Mouse (Mus musculus) midbrain, embryonic 13.5 days (tissue): Measurements from ENCODE around the gene C2. TPM values are rescaled to one million over a fixed set of nuclear protein-coding genes. Genes with fewer than 3 reads are reported as not detected.
"Not testable (repeated sequence)": the region's sequence is repeated elsewhere in the genome, so short reads cannot be mapped to it uniquely, and the experiment has no call there.

Experiments
- ATAC-seq: fragments of 200-750 bp; cut with Nextera tagmentation; 2 replicates; pipeline ENCODE4 v1.8.0; 2017; ENCODE audit warnings: mild to moderate bottlenecking, moderate TSS enrichment, moderate library complexity
- H3K27ac ChIP-seq: fragments of 300-500 bp; sonication (generic); 2 replicates; pipeline ENCODE4 v1.5.1; 2015; ENCODE audit warnings: inconsistent platforms, mild to moderate bottlenecking, moderate library complexity
- H3K27me3 ChIP-seq: fragments of 300-500 bp; sonication (generic); 2 replicates; pipeline ENCODE4 v1.6.1; 2015; ENCODE audit warnings: mild to moderate bottlenecking, inconsistent platforms
- H3K36me3 ChIP-seq: fragments of 300-500 bp; sonication (generic); 2 replicates; pipeline ENCODE4 v1.6.1; 2015; ENCODE audit warnings: mild to moderate bottlenecking, inconsistent platforms
- H3K4me1 ChIP-seq: fragments of 300-500 bp; sonication (generic); replicated peaks from 2 replicates; pipeline ENCODE4 v1.6.1; 2015; ENCODE audit warnings: inconsistent platforms
- H3K4me2 ChIP-seq: fragments of 300-500 bp; sonication (generic); replicated peaks from 2 replicates; pipeline ENCODE4 v1.6.1; 2015; ENCODE audit warnings: moderate library complexity, mild to moderate bottlenecking, inconsistent platforms
- H3K4me3 ChIP-seq: fragments of 300-500 bp; sonication (generic); replicated peaks from 2 replicates; pipeline ENCODE4 v1.5.1; 2015; ENCODE audit warnings: mild to moderate bottlenecking, inconsistent platforms
- H3K9ac ChIP-seq: fragments of 300-500 bp; sonication (generic); replicated peaks from 2 replicates; pipeline ENCODE4 v1.6.1; 2015; ENCODE audit warnings: mild to moderate bottlenecking, inconsistent platforms
- H3K9me3 ChIP-seq: fragments of 300-500 bp; sonication (generic); 2 replicates; pipeline ENCODE4 v1.6.1; 2016; ENCODE audit warnings: mild to moderate bottlenecking, inconsistent platforms
- WGBS: fragments of 180-500 bp; shearing (Covaris S2); methylation state at CpG from one replicate; pipeline ENCODE4 v1.1.7; 2015; 5-methylcytosine and 5-hydroxymethylcytosine counted together
- polyA plus RNA-seq: library from polyadenylated mRNA; unstranded; fragments of >200 nt; fragmentation: Nextera tagmentation; extraction: Ambion mirVana; gene quantifications from 2 replicates; pipeline ENCODE4 v1.2.1, GENCODE M21; 2015

Gene C2
- polyA plus RNA-seq, 1 experiment from 2014 or later, result 1.2 TPM

DNA sequence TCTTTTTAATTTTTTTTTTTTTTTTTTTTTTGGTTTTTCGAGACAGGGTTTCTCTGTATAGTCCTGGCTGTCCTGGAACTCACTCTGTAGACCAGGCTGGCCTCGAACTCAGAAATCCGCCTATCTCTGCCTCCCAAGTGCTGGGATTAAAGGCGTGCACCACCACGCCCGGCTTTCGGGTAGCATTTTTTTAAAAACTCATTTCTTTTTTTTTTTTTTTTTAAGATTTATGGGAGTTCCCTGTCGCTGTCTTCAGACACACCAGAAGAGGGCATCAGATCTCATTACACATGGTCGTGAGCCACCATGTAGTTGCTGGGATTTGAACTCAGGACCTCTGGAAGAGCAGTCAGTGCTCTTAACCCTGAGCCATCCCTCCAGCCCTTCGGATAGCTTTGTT is 3.9 kb upstream of the C2 start:
- not testable (repeated sequence) for H3K27ac ChIP-seq, ATAC-seq, H3K4me3 ChIP-seq, H3K9me3 ChIP-seq, H3K4me2 ChIP-seq, H3K27me3 ChIP-seq, H3K9ac ChIP-seq
- 97% methylated on average over 9 of the region's 10 CpGs for WGBS
- peaks cover 58% of the 10 kb centered on the region for H3K36me3 ChIP-seq
- H3K4me1 ChIP-seq, result peaks cover 29% of the 10 kb centered on the region

GRCm38 (mm10) chr17:34900826-34901225 is 2.8 kb upstream of the C2 start:
- peaks cover 54% of the 10 kb centered on the region for H3K36me3 ChIP-seq

GRCm38 (mm10) chr17:34899890-34900243 is 1.8 kb upstream of the C2 start:
- Histone ChIP-seq H3K9ac (peak overlapping the region; percentile 97), H3K27me3 (no peaks in the 10 kb centered on the region), H3K9me3 (no peaks in the 10 kb centered on the region), H3K4me1 (peaks cover 48% of the 10 kb centered on the region), H3K4me2 (peak overlapping the region; percentile 99), H3K27ac (peak overlapping the region; percentile 95), H3K4me3 (peak overlapping the region; percentile 96), H3K36me3 (peaks cover 48% of the 10 kb centered on the region)
- 0% methylated on average over 5 of the region's 5 CpGs for WGBS
- ATAC-seq, result no peak

More at GRCm38 (mm10) chr17:34900826-34901225, 2.8 kb upstream of the C2 start:
- not testable (repeated sequence) for H3K27ac ChIP-seq, H3K27me3 ChIP-seq, H3K9me3 ChIP-seq, H3K9ac ChIP-seq, ATAC-seq
- H3K4me2 ChIP-seq, result peak overlapping the region; percentile 99; the same call in 1 of the 2 replicates
- peaks cover 40% of the 10 kb centered on the region for H3K4me1 ChIP-seq
- peak overlapping the region; percentile 96; the same call in 1 of the 2 replicates for H3K4me3 ChIP-seq

DNA sequence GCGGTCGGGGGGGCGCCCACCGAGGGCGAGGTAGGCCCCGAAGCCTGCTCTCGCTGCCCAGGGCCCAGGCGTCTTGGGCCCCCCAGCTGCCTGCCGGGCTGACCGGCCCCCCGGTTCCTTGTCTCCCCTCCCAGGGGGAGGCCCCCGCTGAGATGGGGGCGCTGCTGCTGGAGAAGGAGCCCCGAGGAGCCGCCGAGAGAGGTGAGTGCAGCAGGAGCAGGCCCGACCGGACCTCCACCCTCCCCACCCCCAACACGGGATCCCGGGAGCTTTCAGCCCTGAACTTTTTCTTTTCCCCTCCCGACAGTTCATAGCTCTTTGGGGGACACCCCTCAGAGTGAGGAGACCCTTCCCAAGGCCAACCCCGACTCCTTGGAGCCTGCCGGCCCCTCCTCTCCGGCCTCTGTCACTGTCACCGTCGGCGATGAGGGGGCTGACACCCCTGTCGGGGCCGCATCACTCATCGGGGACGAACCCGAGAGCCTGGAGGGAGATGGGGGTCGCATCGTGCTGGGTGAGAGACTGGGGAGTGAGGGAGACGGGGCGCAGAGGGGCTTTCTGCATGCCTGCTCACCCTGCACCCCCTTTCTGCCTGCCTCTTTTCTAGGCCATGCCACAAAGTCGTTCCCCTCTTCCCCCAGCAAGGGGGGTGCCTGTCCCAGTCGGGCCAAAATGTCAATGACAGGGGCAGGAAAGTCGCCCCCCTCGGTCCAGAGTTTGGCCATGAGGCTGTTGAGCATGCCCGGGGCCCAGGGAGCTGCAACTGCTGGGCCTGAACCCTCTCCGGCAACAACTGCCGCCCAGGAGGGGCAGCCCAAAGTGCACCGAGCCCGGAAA is 1.2 kb upstream of the C2 start:
- Histone ChIP-seq H3K9me3 (no peaks in the 10 kb centered on the region), H3K9ac (peak overlapping the region; percentile 97), H3K36me3 (peaks cover 42% of the 10 kb centered on the region), H3K4me1 (peaks cover 48% of the 10 kb centered on the region), H3K27me3 (no peaks in the 10 kb centered on the region), H3K27ac (peak overlapping the region; percentile 95), H3K4me2 (peak overlapping the region; percentile 99), H3K4me3 (peak overlapping the region; percentile 96)
- under 1% methylated on average over 36 of the region's 45 CpGs for WGBS
- ATAC-seq, result peak; percentile 14

DNA sequence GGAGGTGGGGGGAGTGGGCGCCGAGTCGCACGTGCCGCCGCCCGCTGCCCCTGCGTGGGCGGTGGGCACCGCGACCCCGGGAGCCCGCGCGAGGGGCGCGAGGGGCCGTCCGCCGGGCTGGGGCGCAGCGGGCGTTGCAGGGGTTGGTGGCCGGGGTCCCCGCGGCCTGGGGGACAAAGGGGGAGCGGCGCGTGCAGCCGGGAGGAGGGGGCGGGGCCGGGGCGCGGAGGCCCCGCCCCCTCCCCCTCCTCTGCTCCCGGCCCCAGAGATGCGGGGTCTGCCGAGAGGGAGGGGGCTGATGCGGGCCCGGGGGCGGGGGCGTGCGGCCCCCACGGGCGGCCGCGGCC is 614 bp upstream of the C2 start:
- no peaks in the 10 kb centered on the region for H3K27me3 ChIP-seq
- peak overlapping the region; percentile 97 for H3K9ac ChIP-seq
- peak overlapping the region; percentile 95 for H3K27ac ChIP-seq
- H3K36me3 ChIP-seq, result peaks cover 36% of the 10 kb centered on the region
- peak overlapping the region; percentile 99 for H3K4me2 ChIP-seq
- peak overlapping the region; percentile 96 for H3K4me3 ChIP-seq
- ATAC-seq, result no peak
- peaks cover 51% of the 10 kb centered on the region for H3K4me1 ChIP-seq
- H3K9me3 ChIP-seq, result no peaks in the 10 kb centered on the region
- 0% methylated on average over 3 of the region's 47 CpGs for WGBS

DNA sequence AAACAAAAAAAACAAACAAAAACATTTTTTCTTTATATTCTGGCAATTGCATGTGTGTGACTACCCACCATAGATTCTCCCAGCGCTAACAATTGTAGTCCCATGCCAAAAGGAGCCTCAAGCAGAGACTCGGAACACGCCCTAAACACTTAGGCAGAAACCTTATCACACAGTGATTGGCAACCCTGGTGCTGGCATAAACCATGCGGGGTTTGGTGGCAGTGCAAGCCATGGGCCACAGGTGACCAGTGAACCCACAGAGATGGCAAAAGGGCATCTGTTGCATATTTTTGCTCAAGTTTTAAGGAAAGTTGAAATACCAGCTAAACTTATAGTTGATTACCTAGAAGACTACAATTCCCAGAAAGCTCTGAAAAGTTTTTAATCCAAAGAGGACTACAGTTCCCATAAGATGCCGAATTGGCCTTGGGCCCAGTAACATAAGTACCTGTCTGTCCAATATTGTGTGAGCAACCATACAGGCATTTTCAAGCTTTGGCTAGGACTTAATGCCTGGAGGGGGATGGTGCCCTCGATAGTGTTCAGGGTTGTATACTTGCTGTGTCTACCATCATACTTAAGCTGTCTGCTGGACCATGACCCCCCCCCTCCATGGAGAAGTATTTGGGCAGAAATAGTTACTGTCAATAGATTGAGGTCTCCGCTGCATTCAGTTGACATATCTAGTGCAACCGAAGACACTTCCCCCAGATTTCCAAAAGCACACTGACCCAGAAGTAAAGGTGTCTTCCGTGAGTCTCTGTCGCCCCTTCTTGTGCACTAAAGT is 499 bp downstream of the C2 start:
- H3K9ac ChIP-seq, result peak overlapping the region; percentile 97
- peak overlapping the region; percentile 95 for H3K27ac ChIP-seq
- H3K4me1 ChIP-seq, result peaks cover 55% of the 10 kb centered on the region
- 20% methylated on average over 10 of the region's 10 CpGs for WGBS
- H3K4me3 ChIP-seq, result peak overlapping the region; percentile 96
- H3K4me2 ChIP-seq, result peak overlapping the region; percentile 99
- H3K36me3 ChIP-seq, result peaks cover 25% of the 10 kb centered on the region
- no peaks in the 10 kb centered on the region for H3K9me3 ChIP-seq
- no peaks in the 10 kb centered on the region for H3K27me3 ChIP-seq
- no peak for ATAC-seq

- Histone ChIP-seq H3K27ac (peak overlapping the region; percentile 30; the same call in 1 of the 2 replicates), H3K36me3 (peaks cover 16% of the 10 kb centered on the region), H3K27me3 (no peaks in the 10 kb centered on the region), H3K4me1 (peaks cover 55% of the 10 kb centered on the region), H3K4me3 (peak overlapping the region; percentile 86), H3K9me3 (no peaks in the 10 kb centered on the region), H3K4me2 (peak overlapping the region; percentile 99), H3K9ac (peak overlapping the region; percentile 97; the same call in 1 of the 2 replicates)
- 84% methylated on average over 17 of the region's 17 CpGs for WGBS
- ATAC-seq, result no peak
Measured at GRCm38 (mm10) chr17:34896366-34896765, 1.7 kb downstream of the C2 start.

- H3K4me2 ChIP-seq, result peak overlapping the region; percentile 99
- H3K36me3 ChIP-seq, result peaks cover 11% of the 10 kb centered on the region
- H3K27me3 ChIP-seq, result no peaks in the 10 kb centered on the region
- peak overlapping the region; percentile 97 for H3K9ac ChIP-seq
- ATAC-seq, result no peak
- H3K4me3 ChIP-seq, result peak overlapping the region; percentile 86
- H3K4me1 ChIP-seq, result peaks cover 50% of the 10 kb centered on the region
- 94% methylated on average over 15 of the region's 15 CpGs for WGBS
- H3K9me3 ChIP-seq, result no peaks in the 10 kb centered on the region
- peak overlapping the region; percentile 95 for H3K27ac ChIP-seq
Measured at GRCm38 (mm10) chr17:34895724-34896123, 2.3 kb downstream of the C2 start.

DNA sequence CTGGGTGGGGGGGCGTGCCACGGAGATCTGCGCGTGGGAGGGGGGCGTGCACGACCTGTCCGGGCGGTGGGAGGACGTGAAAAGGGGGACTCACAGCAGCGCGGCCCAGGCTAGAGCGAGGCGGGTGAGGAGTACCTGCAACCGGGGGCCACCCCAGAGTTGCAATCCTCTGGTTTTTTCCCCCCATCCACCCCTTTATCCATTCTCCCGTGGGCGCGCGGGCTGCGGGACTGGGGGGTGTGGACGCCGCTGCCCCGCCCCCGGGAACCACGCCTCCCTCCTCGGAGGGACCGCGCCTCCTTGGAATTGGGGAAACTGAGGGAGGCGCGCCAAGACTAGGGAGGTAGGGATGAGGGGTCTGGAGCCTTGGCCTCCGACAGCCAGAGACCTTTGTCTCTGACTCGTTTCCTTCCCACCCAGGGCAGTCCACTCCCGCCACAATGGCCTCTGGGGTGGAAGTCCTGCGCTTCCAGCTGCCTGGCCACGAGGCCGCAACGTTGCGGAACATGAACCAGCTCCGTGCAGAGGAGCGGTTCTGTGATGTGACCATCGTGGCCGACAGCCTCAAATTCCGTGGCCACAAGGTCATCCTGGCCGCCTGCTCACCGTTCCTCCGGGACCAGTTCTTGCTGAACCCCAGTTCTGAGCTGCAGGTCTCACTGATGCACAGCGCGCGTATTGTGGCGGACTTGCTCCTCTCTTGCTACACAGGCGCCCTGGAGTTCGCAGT is 3.1 kb downstream of the C2 start:
- WGBS, result 5% methylated on average over 49 of the region's 51 CpGs
- H3K36me3 ChIP-seq, result peaks cover 11% of the 10 kb centered on the region
- no peaks in the 10 kb centered on the region for H3K9me3 ChIP-seq
- peak; percentile 49 for ATAC-seq
- peak overlapping the region; percentile 95 for H3K27ac ChIP-seq
- H3K4me3 ChIP-seq, result peak overlapping the region; percentile 86
- no peaks in the 10 kb centered on the region for H3K27me3 ChIP-seq
- peak overlapping the region; percentile 97 for H3K9ac ChIP-seq
- peak overlapping the region; percentile 99 for H3K4me2 ChIP-seq
- peaks cover 43% of the 10 kb centered on the region for H3K4me1 ChIP-seq

- H3K4me3 ChIP-seq, result peak overlapping the region; percentile 86
- WGBS, result under 1% methylated on average over 43 of the region's 51 CpGs
- H3K36me3 ChIP-seq, result peaks cover 11% of the 10 kb centered on the region
- H3K27ac ChIP-seq, result peak overlapping the region; percentile 95
- no peaks in the 10 kb centered on the region for H3K9me3 ChIP-seq
- H3K27me3 ChIP-seq, result no peaks in the 10 kb centered on the region
- peaks cover 38% of the 10 kb centered on the region for H3K4me1 ChIP-seq
- peak overlapping the region; percentile 99 for H3K4me2 ChIP-seq
- peak; percentile 87 for ATAC-seq
- peak overlapping the region; percentile 97 for H3K9ac ChIP-seq
Measured at GRCm38 (mm10) chr17:34894074-34894597, 3.9 kb downstream of the C2 start.

- ATAC-seq, result peak; percentile 7; the same call in 1 of the 2 replicates
- Histone ChIP-seq H3K36me3 (peaks cover 11% of the 10 kb centered on the region), H3K4me1 (peaks cover 38% of the 10 kb centered on the region)
Measured at GRCm38 (mm10) chr17:34893072-34893824, 4.8 kb downstream of the C2 start.

More at GRCm38 (mm10) chr17:34893072-34893824, 4.8 kb downstream of the C2 start:
- no peaks in the 10 kb centered on the region for H3K27me3 ChIP-seq
- no peaks in the 10 kb centered on the region for H3K9me3 ChIP-seq
- 74% methylated on average over 12 of the region's 12 CpGs for WGBS
- H3K4me2 ChIP-seq, result peak overlapping the region; percentile 99
- H3K9ac ChIP-seq, result peak overlapping the region; percentile 97
- peak overlapping the region; percentile 86 for H3K4me3 ChIP-seq
- H3K27ac ChIP-seq, result peak overlapping the region; percentile 95
